Mouse (Mus musculus): ENCODE measurements around the gene Epo. TPM values are rescaled to one million over a fixed set of nuclear protein-coding genes. Genes with fewer than 3 reads are reported as not detected.

Gene Epo
- polyA plus RNA-seq, 1 experiment from 2014 or later: 1.3 TPM

Other genes starting within 250 kb of the Epo start
- gene Ache, start 245.7 kb downstream of the Epo start, polyA plus RNA-seq (2016; fragmentation: Nextera tagmentation; extraction: Ambion mirVana): 5.9 and 7.1 TPM in 2 replicates
- gene Ufsp1, start 238.6 kb downstream of the Epo start, polyA plus RNA-seq (2016; fragmentation: Nextera tagmentation; extraction: Ambion mirVana): 10.6 and 12.2 TPM in 2 replicates
- gene Srrt, start 225.6 kb downstream of the Epo start, polyA plus RNA-seq (2016; fragmentation: Nextera tagmentation; extraction: Ambion mirVana): 175 and 186 TPM in 2 replicates
- gene Trip6, start 218.8 kb downstream of the Epo start, polyA plus RNA-seq (2016; fragmentation: Nextera tagmentation; extraction: Ambion mirVana): 53.9 and 57.2 TPM in 2 replicates
- gene Slc12a9, start 199.6 kb downstream of the Epo start, polyA plus RNA-seq (2016; fragmentation: Nextera tagmentation; extraction: Ambion mirVana): 14.2 and 17.2 TPM in 2 replicates
- gene Ephb4, start 183.1 kb downstream of the Epo start, polyA plus RNA-seq (2016; fragmentation: Nextera tagmentation; extraction: Ambion mirVana): 29.7 and 31.4 TPM in 2 replicates
- gene Zan, start 56.2 kb downstream of the Epo start, polyA plus RNA-seq (2016; fragmentation: Nextera tagmentation; extraction: Ambion mirVana): 0.05 and 0.13 TPM in 2 replicates
- 56.1 and 70.9 TPM in 2 replicates for gene Pop7, start 30.7 kb downstream of the Epo start, polyA plus RNA-seq (2016; fragmentation: Nextera tagmentation; extraction: Ambion mirVana)
- 14.7 and 14.9 TPM in 2 replicates for gene Gigyf1, start 14.7 kb downstream of the Epo start, polyA plus RNA-seq (2016; fragmentation: Nextera tagmentation; extraction: Ambion mirVana)
- gene Gnb2, start 268 bp upstream of the Epo start, polyA plus RNA-seq (2016; fragmentation: Nextera tagmentation; extraction: Ambion mirVana): 387 and 460 TPM in 2 replicates
- 10.3 and 47.6 TPM in 2 replicates for gene Actl6b, start 20.3 kb upstream of the Epo start, polyA plus RNA-seq (2016; fragmentation: Nextera tagmentation; extraction: Ambion mirVana)
- 1.7 and 4.9 TPM in 2 replicates for gene Tfr2, start 36.6 kb upstream of the Epo start, polyA plus RNA-seq (2016; fragmentation: Nextera tagmentation; extraction: Ambion mirVana)
- 15.2 and 27.5 TPM in 2 replicates for gene Mospd3, start 67.8 kb upstream of the Epo start, polyA plus RNA-seq (2016; fragmentation: Nextera tagmentation; extraction: Ambion mirVana)
- gene Pcolce, start 80.5 kb upstream of the Epo start, polyA plus RNA-seq (2016; fragmentation: Nextera tagmentation; extraction: Ambion mirVana): 72.2 and 95.5 TPM in 2 replicates
- 0.30 TPM in 2 replicates for gene Fbxo24, start 95.8 kb upstream of the Epo start, polyA plus RNA-seq (2016; fragmentation: Nextera tagmentation; extraction: Ambion mirVana)
- gene Lrch4, start 95.9 kb upstream of the Epo start, polyA plus RNA-seq (2016; fragmentation: Nextera tagmentation; extraction: Ambion mirVana): 35.3 and 39.7 TPM in 2 replicates
- gene Gm20605, start 95.9 kb upstream of the Epo start, polyA plus RNA-seq (2016; fragmentation: Nextera tagmentation; extraction: Ambion mirVana): 14.1 and 14.9 TPM in 2 replicates
- 7.1 and 7.8 TPM in 2 replicates for gene Sap25, start 108.1 kb upstream of the Epo start, polyA plus RNA-seq (2016; fragmentation: Nextera tagmentation; extraction: Ambion mirVana)
- 0.42 and 0.67 TPM in 2 replicates for gene Irs3, start 112.5 kb upstream of the Epo start, polyA plus RNA-seq (2016; fragmentation: Nextera tagmentation; extraction: Ambion mirVana)
- gene Agfg2, start 151.5 kb upstream of the Epo start, polyA plus RNA-seq (2016; fragmentation: Nextera tagmentation; extraction: Ambion mirVana): 25.9 and 27.6 TPM in 2 replicates
- 4.7 and 9.5 TPM in 2 replicates for gene Nyap1, start 208.4 kb upstream of the Epo start, polyA plus RNA-seq (2016; fragmentation: Nextera tagmentation; extraction: Ambion mirVana)
- gene Tsc22d4, start 212.5 kb upstream of the Epo start, polyA plus RNA-seq (2016; fragmentation: Nextera tagmentation; extraction: Ambion mirVana): 82.5 and 86.0 TPM in 2 replicates
- 51.4 and 78.3 TPM in 2 replicates for gene Ppp1r35, start 245.6 kb upstream of the Epo start, polyA plus RNA-seq (2016; fragmentation: Nextera tagmentation; extraction: Ambion mirVana)